Mouse (Mus musculus) adrenal gland, adult 18-20 months (tissue): ENCODE measurements around the gene Cwc25. TPM values are rescaled to one million over a fixed set of nuclear protein-coding genes. Genes with fewer than 3 reads are reported as not detected.

Experiments used
- DNase-seq, 2 experiments: peaks; one replicate each; pipeline ENCODE4 v3.0.0; 2021 to 2022; ENCODE audit warnings: low spot score in 2 of 2
- microRNA-seq, 2 experiments: library from miRNA; unstranded; fragments of <30 nt; microRNA quantifications; one replicate each; pipeline ENCODE4 v1.2.0; 2021; ENCODE audit warnings: borderline number of aligned reads in 2 of 2
- total RNA-seq, 2 experiments: library from RNA; stranded (reverse); gene quantifications; 1 replicate in 1 of 2; 2 replicates in 1 of 2; pipeline ENCODE4 v1.2.3; 2021

Cwc25 gene
- total RNA-seq, 2 experiments from 2014 or later = 18.2 to 21.1 TPM

- DNase-seq = no peak
Measured at GRCm38 (mm10) chr11:97700746-97701580, 65.4 kb downstream of the Cwc25 start.

GRCm38 (mm10) chr11:97700003-97700745 is 66.2 kb downstream of the Cwc25 start, which contains the start of gene Pcgf2:
TSS of gene Pcgf2 (minus strand) at chr11:97700497.
- DNase-seq = peak; percentile 77 to 78

GRCm38 (mm10) chr11:97699626-97700002 is 66.7 kb downstream of the Cwc25 start:
- DNase-seq = peak; percentile 72 to 76

- peak; percentile 74 to 78 for DNase-seq
Measured at GRCm38 (mm10) chr11:97698741-97699611, 67.4 kb downstream of the Cwc25 start.

GRCm38 (mm10) chr11:97697891-97698529 is 68.3 kb downstream of the Cwc25 start:
- no peak for DNase-seq

- no peak for DNase-seq
Measured at GRCm38 (mm10) chr11:97697199-97697890, 69.0 kb downstream of the Cwc25 start.

GRCm38 (mm10) chr11:97696669-97697068 is 69.7 kb downstream of the Cwc25 start:
- no peak for DNase-seq

GRCm38 (mm10) chr11:97695712-97696401 is 70.5 kb downstream of the Cwc25 start:
- DNase-seq = no peak

Small RNA genes within 50 kb of the gene (microRNA-seq; reads per million reads assigned to microRNA genes)
- 0 to 0.47 reads per million in 2 experiments for gene Mir8102

Other genes starting within 250 kb of the Cwc25 start
- 10 to 100 TPM; 11.4 to 12.3 TPM for gene Srcin1, start 190.4 kb downstream of the Cwc25 start, total RNA-seq
- gene Epop, start 136.9 kb downstream of the Cwc25 start, total RNA-seq = 1 to 10 TPM; 5.5 to 8.2 TPM
- gene Mllt6, start 103.1 kb downstream of the Cwc25 start, total RNA-seq = 10 to 100 TPM; 42.4 to 44.0 TPM
- gene Cisd3, start 80.7 kb downstream of the Cwc25 start, total RNA-seq = 100 to 1,000 TPM; 165 to 273 TPM
- gene Pcgf2, start 66.1 kb downstream of the Cwc25 start, total RNA-seq = 10 to 100 TPM; 18.6 to 19.5 TPM
- gene Psmb3, start 63.2 kb downstream of the Cwc25 start, total RNA-seq = 100 to 1,000 TPM; 221 to 238 TPM
- 10 to 100 TPM; 22.4 to 26.5 TPM for gene Pip4k2b, start 21.9 kb downstream of the Cwc25 start, total RNA-seq
- gene 1700001P01Rik, start 9.4 kb upstream of the Cwc25 start, total RNA-seq = not detected
- gene Rpl23, start 15.9 kb upstream of the Cwc25 start, total RNA-seq = 100 to 1,000 TPM; 830 to 834 TPM
- 100 to 1,000 TPM in 1 of 2 experiments, 10 to 100 TPM in 1; 94.0 to 145 TPM for gene Lasp1, start 32.4 kb upstream of the Cwc25 start, total RNA-seq
- gene B230217C12Rik, start 74.2 kb upstream of the Cwc25 start, total RNA-seq = 1 to 10 TPM; 3.7 to 4.0 TPM
- 1 to 10 TPM in 1 of 2 experiments, under 1 TPM in 1; 0.58 to 1.2 TPM for gene Fbxo47, start 117.6 kb upstream of the Cwc25 start, total RNA-seq
- gene Plxdc1, start 219.9 kb upstream of the Cwc25 start, total RNA-seq = 10 to 100 TPM in 1 of 2 experiments, 1 to 10 TPM in 1; 6.9 to 16.2 TPM
- gene Arl5c, start 229.6 kb upstream of the Cwc25 start, total RNA-seq = under 1 TPM; 0.45 to 0.63 TPM